Mouse (Mus musculus) lung, postnatal 0 days (tissue): Measurements from ENCODE around the gene Lmo2. TPM values are rescaled to one million over a fixed set of nuclear protein-coding genes. Genes with fewer than 3 reads are reported as not detected.

ENCODE experiments used
- ATAC-seq: fragments of 200-750 bp; cut with Nextera tagmentation; 2 replicates; pipeline ENCODE4 v1.8.0; 2017; ENCODE audit warnings: moderate library complexity
- DNase-seq: peaks from one replicate; pipeline ENCODE4 v3.0.0-alpha.2; 2016; ENCODE audit warnings: low spot score
- H3K27ac ChIP-seq: fragments of 300-500 bp; sonication (generic); 2 replicates; pipeline ENCODE4 v1.5.1; 2014; ENCODE audit warnings: antibody characterized with exemption, mild to moderate bottlenecking, low read length, mixed read lengths
- H3K27me3 ChIP-seq: fragments of 300-500 bp; sonication (generic); replicated peaks from 2 replicates; pipeline ENCODE4 v1.6.1; 2014; ENCODE audit warnings: low read length, mixed read lengths; ENCODE audit not compliant: insufficient read depth
- H3K36me3 ChIP-seq: fragments of 300-500 bp; sonication (generic); 2 replicates; pipeline ENCODE4 v1.6.1; 2014; ENCODE audit warnings: low read length, mixed read lengths; ENCODE audit not compliant: insufficient read depth
- H3K4me1 ChIP-seq: fragments of 300-500 bp; sonication (generic); 2 replicates; pipeline ENCODE4 v1.6.1; 2014; ENCODE audit warnings: antibody characterized with exemption, low read depth, low read length, mixed read lengths; ENCODE audit not compliant: insufficient read depth
- H3K4me2 ChIP-seq: fragments of 300-500 bp; sonication (generic); replicated peaks from 2 replicates; pipeline ENCODE4 v1.6.1; 2014; ENCODE audit warnings: low read depth, mild to moderate bottlenecking, low read length, moderate library complexity, mixed read lengths
- H3K4me3 ChIP-seq: fragments of 300-500 bp; sonication (generic); 2 replicates; pipeline ENCODE4 v1.5.1; 2014; ENCODE audit warnings: low read depth, low read length
- H3K9ac ChIP-seq: fragments of 300-500 bp; sonication (generic); replicated peaks from 2 replicates; pipeline ENCODE4 v1.6.1; 2014; ENCODE audit warnings: low read depth, mild to moderate bottlenecking
- H3K9me3 ChIP-seq: fragments of 300-500 bp; sonication (generic); 2 replicates; pipeline ENCODE4 v1.6.1; 2016; ENCODE audit warnings: low read length, mixed read lengths
- CTCF ChIP-seq: IDR thresholded peaks from 2 replicates; pipeline ENCODE4 v1.5.1; 2016; ENCODE audit warnings: antibody characterized with exemption, mild to moderate bottlenecking
- EP300 ChIP-seq: IDR thresholded peaks from 2 replicates; pipeline ENCODE4 v1.6.1; 2016; ENCODE audit warnings: antibody characterized with exemption, mild to moderate bottlenecking, control low read depth
- WGBS: fragments of 180-500 bp; shearing (Covaris S2); extraction: QIAGEN DNeasy Blood & Tissue Kit; methylation state at CpG from one replicate; pipeline ENCODE4 v1.1.7; 2014; 5-methylcytosine and 5-hydroxymethylcytosine counted together
- polyA plus RNA-seq: library from polyadenylated mRNA; unstranded; fragments of >200 nt; fragmentation: Nextera tagmentation; extraction: Ambion mirVana; gene quantifications from 2 replicates; pipeline ENCODE4 v1.2.1, GENCODE M21; 2015

Gene Lmo2
- polyA plus RNA-seq, 1 experiment from 2014 or later: 30.6 TPM

GRCm38 (mm10) chr2:103947982-103948655 lies 9.7 kb upstream of the Lmo2 start:
- TF ChIP-seq EP300: no peak
- no peak for TF ChIP-seq CTCF
- H3K36me3 ChIP-seq: no peaks in the 10 kb centered on the region
- no peak overlapping the region for H3K4me3 ChIP-seq
- H3K4me2 ChIP-seq: no peak overlapping the region
- 50% methylated on average over 8 of the region's 8 CpGs for WGBS
- no peaks in the 10 kb centered on the region for H3K27me3 ChIP-seq
- ATAC-seq (no peak), DNase-seq (no peak)
- H3K27ac ChIP-seq: no peak overlapping the region
- H3K4me1 ChIP-seq: no peaks in the 10 kb centered on the region
- H3K9me3 ChIP-seq: no peaks in the 10 kb centered on the region
- H3K9ac ChIP-seq: no peak overlapping the region

- ATAC-seq (no peak), DNase-seq (no peak)
- Histone ChIP-seq H3K27ac (no peak overlapping the region), H3K9me3 (no peaks in the 10 kb centered on the region), H3K4me3 (no peak overlapping the region), H3K4me2 (no peak overlapping the region), H3K36me3 (no peaks in the 10 kb centered on the region), H3K4me1 (no peaks in the 10 kb centered on the region), H3K9ac (no peak overlapping the region), H3K27me3 (no peaks in the 10 kb centered on the region)
- WGBS: 88% methylated on average over 6 of the region's 6 CpGs
- TF ChIP-seq EP300 (no peak), CTCF (no peak)
Measured at GRCm38 (mm10) chr2:103953050-103953835, 4.5 kb upstream of the Lmo2 start.

GRCm38 (mm10) chr2:103955714-103956113 lies 2.1 kb upstream of the Lmo2 start:
- Histone ChIP-seq H3K4me2 (no peak overlapping the region), H3K27me3 (no peaks in the 10 kb centered on the region), H3K9me3 (no peaks in the 10 kb centered on the region), H3K4me1 (no peaks in the 10 kb centered on the region), H3K36me3 (no peaks in the 10 kb centered on the region), H3K4me3 (no peak overlapping the region), H3K9ac (no peak overlapping the region), H3K27ac (no peak overlapping the region)
- WGBS: 78% methylated on average over 3 of the region's 3 CpGs
- DNase-seq (peak; percentile 17), ATAC-seq (no peak)
- TF ChIP-seq CTCF (no peak), EP300 (no peak)

GRCm38 (mm10) chr2:103956867-103957266 lies 919 bp upstream of the Lmo2 start:
- ATAC-seq: no peak; the same call in 1 of the 2 replicates
- H3K36me3 ChIP-seq: no peaks in the 10 kb centered on the region
- no peaks in the 10 kb centered on the region for H3K9me3 ChIP-seq
- H3K27ac ChIP-seq: no peak overlapping the region
- H3K4me2 ChIP-seq: no peak overlapping the region
- 74% methylated on average over 6 of the region's 6 CpGs for whole genome bisulfite sequencing
- H3K9ac ChIP-seq: no peak overlapping the region
- no peaks in the 10 kb centered on the region for H3K4me1 ChIP-seq
- H3K27me3 ChIP-seq: no peaks in the 10 kb centered on the region
- DNase-seq: no peak
- no peak overlapping the region for H3K4me3 ChIP-seq
- no peak for TF ChIP-seq EP300
- no peak for TF ChIP-seq CTCF

- 53% methylated on average over 3 of the region's 3 CpGs for WGBS
- Histone ChIP-seq H3K4me1 (no peaks in the 10 kb centered on the region), H3K4me3 (no peak overlapping the region), H3K4me2 (no peak overlapping the region), H3K36me3 (no peaks in the 10 kb centered on the region), H3K9me3 (no peaks in the 10 kb centered on the region), H3K27ac (no peak overlapping the region), H3K27me3 (no peaks in the 10 kb centered on the region), H3K9ac (no peak overlapping the region)
- ATAC-seq: no peak
- no peak for DNase-seq
- no peak for TF ChIP-seq EP300
- no peak for TF ChIP-seq CTCF
Measured at GRCm38 (mm10) chr2:103958634-103959033, 848 bp downstream of the Lmo2 start.

- Histone ChIP-seq H3K36me3 (no peaks in the 10 kb centered on the region), H3K4me3 (no peak overlapping the region), H3K27ac (no peak overlapping the region), H3K9me3 (no peaks in the 10 kb centered on the region), H3K4me2 (no peak overlapping the region), H3K27me3 (no peaks in the 10 kb centered on the region), H3K4me1 (no peaks in the 10 kb centered on the region), H3K9ac (no peak overlapping the region)
- no peak for TF ChIP-seq EP300
- TF ChIP-seq CTCF: no peak
- no peak for DNase-seq
- ATAC-seq: no peak
- 92% methylated on average over 5 of the region's 5 CpGs for WGBS
Measured at GRCm38 (mm10) chr2:103959066-103959465, 1.3 kb downstream of the Lmo2 start.
